Mouse (Mus musculus) layer of hippocampus, adult 8-10 months (tissue): Measurements from ENCODE around the gene Per1. TPM values are rescaled to one million over a fixed set of nuclear protein-coding genes. Genes with fewer than 3 reads are reported as not detected.
A peak's percentile ranks its signal among the peaks of the same experiment; 100 is the strongest.

Source experiments
- DNase-seq, 2 experiments: peaks; one replicate each; pipeline ENCODE4 v3.0.0; 2022; ENCODE audit warnings: low spot score in 2 of 2
- total RNA-seq, 4 experiments: library from RNA; stranded (reverse); gene quantifications; 2 replicates each; pipeline ENCODE4 v1.2.4; 2022

Gene Per1
- total RNA-seq, 4 experiments from 2014 or later, result 91.2 to 107 (median 97.7) TPM

- DNase-seq, result no peak
These were observed 31.1 kb downstream of the Per1 start for GRCm38 (mm10) chr11:69125919-69126705.

GRCm38 (mm10) chr11:69126706-69127095 lies 31.7 kb downstream of the Per1 start:
- DNase-seq, result no peak

- no peak for DNase-seq
These were observed 33.6 kb downstream of the Per1 start for GRCm38 (mm10) chr11:69128426-69129122.

- DNase-seq, result no peak
These were observed 38.5 kb downstream of the Per1 start for GRCm38 (mm10) chr11:69133566-69133922.

GRCm38 (mm10) chr11:69133923-69134621 lies 39.1 kb downstream of the Per1 start:
- peak; percentile 88 to 89 for DNase-seq

GRCm38 (mm10) chr11:69134622-69134968 lies 39.6 kb downstream of the Per1 start:
- DNase-seq, result no peak

GRCm38 (mm10) chr11:69135361-69135760 lies 40.3 kb downstream of the Per1 start:
- DNase-seq, result no peak

GRCm38 (mm10) chr11:69147546-69147945 lies 52.5 kb downstream of the Per1 start:
- peak in 1 of 2 experiments; percentile 62 for DNase-seq

- no peak for DNase-seq
These were observed 53.5 kb downstream of the Per1 start for GRCm38 (mm10) chr11:69148451-69148960.

- no peak for DNase-seq
These were observed 54.7 kb downstream of the Per1 start for GRCm38 (mm10) chr11:69149728-69150127.

GRCm38 (mm10) chr11:69150444-69150843 lies 55.4 kb downstream of the Per1 start:
- peak in 1 of 2 experiments; percentile 65 for DNase-seq

- DNase-seq, result no peak
These were observed 56.0 kb downstream of the Per1 start for GRCm38 (mm10) chr11:69151004-69151403.

GRCm38 (mm10) chr11:69153831-69154230 lies 58.8 kb downstream of the Per1 start:
- peak in 1 of 2 experiments; percentile 50 for DNase-seq

- no peak for DNase-seq
These were observed 60.3 kb downstream of the Per1 start for GRCm38 (mm10) chr11:69155351-69155750.

GRCm38 (mm10) chr11:69156800-69157199 lies 61.8 kb downstream of the Per1 start, which contains the start of gene Alox12b:
Alox12b (plus strand) TSS chr11:69156989.
- no peak for DNase-seq

Other genes with a start within 250 kb of the Per1 start
- 100 to 1,000 TPM in 1 of 4 experiments, 10 to 100 TPM in 3; 78.3 to 104 (median 86.6) TPM for gene Ndel1, start 223.4 kb upstream of the Per1 start, total RNA-seq
- not detected for gene Rnf222, start 206.7 kb upstream of the Per1 start, total RNA-seq
- gene Rpl26, start 193.6 kb upstream of the Per1 start, total RNA-seq, result 100 to 1,000 TPM; 779 to 924 (median 859) TPM
- gene Odf4, start 168.1 kb upstream of the Per1 start, total RNA-seq, result under 1 TPM in 3 of 4 experiments, not detected in 1; 0.32 to 0.58 (median 0.45) TPM
- 10 to 100 TPM in 3 of 4 experiments, 1 to 10 TPM in 1; 9.1 to 16.5 (median 12.0) TPM for gene Arhgef15, start 137.7 kb upstream of the Per1 start, total RNA-seq
- 1 to 10 TPM; 4.9 to 7.4 (median 5.8) TPM for gene Slc25a35, start 127.1 kb upstream of the Per1 start, total RNA-seq
- 10 to 100 TPM; 14.1 to 24.1 (median 15.9) TPM for gene Rangrf, start 120.0 kb upstream of the Per1 start, total RNA-seq
- gene Pfas, start 86.8 kb upstream of the Per1 start, total RNA-seq, result 10 to 100 TPM; 25.8 to 32.2 (median 26.8) TPM
- gene Ctc1, start 79.3 kb upstream of the Per1 start, total RNA-seq, result 10 to 100 TPM; 39.8 to 46.9 (median 41.8) TPM
- 1 to 10 TPM in 2 of 4 experiments, under 1 TPM in 2; 0.52 to 1.6 (median 0.88) TPM for gene Aurkb, start 49.6 kb upstream of the Per1 start, total RNA-seq
- gene Borcs6, start 35.5 kb upstream of the Per1 start, total RNA-seq, result 10 to 100 TPM; 30.8 to 33.3 (median 31.5) TPM
- 10 to 100 TPM; 14.8 to 21.0 (median 19.0) TPM for gene Tmem107, start 24.4 kb upstream of the Per1 start, total RNA-seq
- 100 to 1,000 TPM; 926 to 962 (median 934) TPM for gene Vamp2, start 6.7 kb upstream of the Per1 start, total RNA-seq
- 1 to 10 TPM in 3 of 4 experiments, under 1 TPM in 1; 0.97 to 1.8 (median 1.2) TPM for gene Hes7, start 25.2 kb downstream of the Per1 start, total RNA-seq
- 1 to 10 TPM; 1.4 to 1.7 (median 1.5) TPM for gene 9130213A22Rik, start 27.4 kb downstream of the Per1 start, total RNA-seq
- gene Aloxe3, start 30.7 kb downstream of the Per1 start, total RNA-seq, result 10 to 100 TPM in 2 of 4 experiments, 1 to 10 TPM in 2; 8.8 to 14.4 (median 10.1) TPM
- gene Alox12b, start 61.8 kb downstream of the Per1 start, total RNA-seq, result 10 to 100 TPM in 2 of 4 experiments, 1 to 10 TPM in 2; 5.9 to 14.5 (median 10.5) TPM
- 10 to 100 TPM in 1 of 4 experiments, 1 to 10 TPM in 3; 8.4 to 10.1 (median 9.3) TPM for gene Alox8, start 102.6 kb downstream of the Per1 start, total RNA-seq
- 1 to 10 TPM; 1.6 to 2.0 (median 1.8) TPM for gene Gucy2e, start 141.8 kb downstream of the Per1 start, total RNA-seq
- gene Cntrob, start 228.6 kb downstream of the Per1 start, total RNA-seq, result 10 to 100 TPM; 12.4 to 17.2 (median 15.5) TPM
- 10 to 100 TPM; 54.6 to 65.9 (median 56.3) TPM for gene Trappc1, start 228.8 kb downstream of the Per1 start, total RNA-seq
- gene Kcnab3, start 231.0 kb downstream of the Per1 start, total RNA-seq, result 10 to 100 TPM; 26.9 to 33.1 (median 30.2) TPM
- gene Rnf227, start 245.2 kb downstream of the Per1 start, total RNA-seq, result 100 to 1,000 TPM; 119 to 129 (median 121) TPM